Mouse (Mus musculus): ENCODE data around the gene Shank2. TPM values are rescaled to one million over a fixed set of nuclear protein-coding genes. Genes with fewer than 3 reads are reported as not detected.
A peak's percentile ranks its signal among the peaks of the same experiment; 100 is the strongest.

The Shank2 gene
- total and polyA plus RNA-seq, 2 experiments from 2014 or later = 9.3 to 32.6 TPM

GRCm38 (mm10) chr7:144170272-144170671 lies 168.5 kb downstream of the Shank2 start:
- no peak for TF ChIP-seq CTCF (IDR thresholded peaks at IDR 0.05)
- Histone ChIP-seq H3K4me2 (ENCODE audit: low read depth, low read length, poor library complexity, severe bottlenecking) (no peak overlapping the region), H3K9ac (replicated peaks; ENCODE audit: low read length, poor library complexity, severe bottlenecking) (no peak overlapping the region), H3K9me3 (ENCODE audit: low read length) (no peaks in the 10 kb centered on the region), H3K36me3 (ENCODE audit: insufficient read depth, low read length) (no peaks in the 10 kb centered on the region), H3K4me1 (ENCODE audit: insufficient read depth, low read length) (peaks cover 7% of the 10 kb centered on the region; the same call in 1 of the 2 replicates), H3K4me3 (ENCODE audit: low read depth, low read length) (no peak overlapping the region), H3K27ac (ENCODE audit: low read depth, low read length) (no peak overlapping the region), H3K27me3 (ENCODE audit: insufficient read depth, low read length) (no peaks in the 10 kb centered on the region)
- DNase-seq (ENCODE audit: low spot score) (no peak), ATAC-seq (ENCODE audit: low FRiP score) (no peak)
- 82% methylated on average over 5 of the region's 5 CpGs for WGBS

GRCm38 (mm10) chr7:144170686-144171085 lies 169.0 kb downstream of the Shank2 start:
- Histone ChIP-seq H3K4me2 (ENCODE audit: low read depth, low read length, poor library complexity, severe bottlenecking) (no peak overlapping the region), H3K4me1 (ENCODE audit: insufficient read depth, low read length) (peaks cover 7% of the 10 kb centered on the region; the same call in 1 of the 2 replicates), H3K4me3 (ENCODE audit: low read depth, low read length) (no peak overlapping the region), H3K27me3 (ENCODE audit: insufficient read depth, low read length) (no peaks in the 10 kb centered on the region), H3K36me3 (ENCODE audit: insufficient read depth, low read length) (no peaks in the 10 kb centered on the region), H3K9me3 (ENCODE audit: low read length) (no peaks in the 10 kb centered on the region), H3K9ac (replicated peaks; ENCODE audit: low read length, poor library complexity, severe bottlenecking) (no peak overlapping the region), H3K27ac (ENCODE audit: low read depth, low read length) (no peak overlapping the region)
- ATAC-seq (ENCODE audit: low FRiP score) (no peak), DNase-seq (ENCODE audit: low spot score) (no peak)
- no peak for TF ChIP-seq CTCF (IDR thresholded peaks at IDR 0.05)
- 67% methylated on average over 9 of the region's 9 CpGs for WGBS

- 92% methylated on average over 6 of the region's 6 CpGs for WGBS
- Histone ChIP-seq H3K4me1 (ENCODE audit: insufficient read depth, low read length) (peaks cover 19% of the 10 kb centered on the region; the same call in 1 of the 2 replicates), H3K9ac (replicated peaks; ENCODE audit: low read length, poor library complexity, severe bottlenecking) (no peak overlapping the region), H3K27ac (ENCODE audit: low read depth, low read length) (no peak overlapping the region), H3K27me3 (ENCODE audit: insufficient read depth, low read length) (no peaks in the 10 kb centered on the region), H3K36me3 (ENCODE audit: insufficient read depth, low read length) (no peaks in the 10 kb centered on the region), H3K4me3 (ENCODE audit: low read depth, low read length) (no peak overlapping the region), H3K9me3 (ENCODE audit: low read length) (no peaks in the 10 kb centered on the region), H3K4me2 (ENCODE audit: low read depth, low read length, poor library complexity, severe bottlenecking) (no peak overlapping the region)
- no peak for TF ChIP-seq CTCF (IDR thresholded peaks at IDR 0.05)
- no peak for ATAC-seq (ENCODE audit: low FRiP score)
- no peak for DNase-seq (ENCODE audit: low spot score)
Observed at GRCm38 (mm10) chr7:144173869-144174268, 172.1 kb downstream of the Shank2 start.

- no peak overlapping the region for H3K4me2 ChIP-seq (ENCODE audit: low read depth, low read length, poor library complexity, severe bottlenecking)
- no peak for DNase-seq (ENCODE audit: low spot score)
- H3K27me3 ChIP-seq (ENCODE audit: insufficient read depth, low read length) = no peaks in the 10 kb centered on the region
- no peaks in the 10 kb centered on the region for H3K9me3 ChIP-seq (ENCODE audit: low read length)
- H3K4me1 ChIP-seq (ENCODE audit: insufficient read depth, low read length) = peaks cover 19% of the 10 kb centered on the region; the same call in 1 of the 2 replicates
- WGBS = 73% methylated on average over 14 of the region's 14 CpGs
- no peaks in the 10 kb centered on the region for H3K36me3 ChIP-seq (ENCODE audit: insufficient read depth, low read length)
- TF ChIP-seq CTCF (IDR thresholded peaks at IDR 0.05) = no peak
- peak overlapping the region; percentile 87 for H3K27ac ChIP-seq (ENCODE audit: low read depth, low read length)
- no peak overlapping the region for H3K4me3 ChIP-seq (ENCODE audit: low read depth, low read length)
- H3K9ac ChIP-seq (replicated peaks; ENCODE audit: low read length, poor library complexity, severe bottlenecking) = no peak overlapping the region
- no peak for ATAC-seq (ENCODE audit: low FRiP score)
Observed at GRCm38 (mm10) chr7:144174329-144174728, 172.6 kb downstream of the Shank2 start.

GRCm38 (mm10) chr7:144175025-144175424 lies 173.3 kb downstream of the Shank2 start:
- Histone ChIP-seq H3K4me2 (ENCODE audit: low read depth, low read length, poor library complexity, severe bottlenecking) (peak overlapping the region; percentile 55), H3K9me3 (ENCODE audit: low read length) (no peaks in the 10 kb centered on the region), H3K36me3 (ENCODE audit: insufficient read depth, low read length) (peaks cover 3% of the 10 kb centered on the region; the same call in 1 of the 2 replicates), H3K27ac (ENCODE audit: low read depth, low read length) (peak overlapping the region; percentile 87), H3K4me1 (ENCODE audit: insufficient read depth, low read length) (peaks cover 19% of the 10 kb centered on the region; the same call in 1 of the 2 replicates), H3K27me3 (ENCODE audit: insufficient read depth, low read length) (no peaks in the 10 kb centered on the region), H3K9ac (replicated peaks; ENCODE audit: low read length, poor library complexity, severe bottlenecking) (peak overlapping the region; percentile 76), H3K4me3 (ENCODE audit: low read depth, low read length) (peak overlapping the region; percentile 60)
- no peak for ATAC-seq (ENCODE audit: low FRiP score)
- WGBS = 14% methylated on average over 7 of the region's 7 CpGs
- peak; percentile 30 for DNase-seq (ENCODE audit: low spot score)
- peak; percentile 32 for TF ChIP-seq CTCF (IDR thresholded peaks at IDR 0.05)

DNA sequence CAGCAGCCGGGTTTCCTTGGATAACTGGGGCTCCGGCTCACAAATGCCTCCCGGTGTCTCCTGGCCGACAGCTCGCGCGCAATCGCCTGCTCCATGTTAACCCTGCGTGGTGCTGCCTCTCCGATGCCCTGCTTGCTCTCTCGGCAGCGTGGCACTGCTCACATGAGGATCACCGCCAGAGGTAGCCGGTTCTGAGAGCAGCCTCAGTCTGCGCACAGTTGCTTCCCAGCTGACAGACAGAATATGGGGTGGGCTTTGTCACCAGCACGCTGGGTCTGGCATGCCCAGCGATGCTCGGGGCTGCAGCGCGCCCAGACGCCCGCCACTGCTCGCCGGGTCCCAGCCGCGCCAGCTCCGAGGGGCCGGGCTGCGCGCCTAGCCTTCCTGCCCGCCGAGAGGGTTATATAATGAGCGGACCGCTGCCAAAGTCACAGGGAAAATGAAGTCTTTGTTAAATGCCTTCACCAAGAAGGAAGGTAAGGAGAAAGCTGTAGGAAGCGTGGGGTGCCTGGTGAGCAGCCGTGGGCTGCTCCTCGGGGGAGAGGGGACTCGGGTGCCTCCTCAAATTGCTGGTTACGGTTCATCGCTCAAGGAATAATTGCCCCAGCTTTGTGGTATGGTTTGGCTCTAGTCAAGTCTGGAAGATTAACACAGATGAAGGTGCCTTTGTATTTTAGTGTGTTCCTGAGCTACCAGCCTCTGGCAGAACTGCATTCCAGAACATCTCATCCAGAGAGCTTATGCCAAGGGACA lies 173.9 kb downstream of the Shank2 start:
- Histone ChIP-seq H3K4me3 (ENCODE audit: low read depth, low read length) (peak overlapping the region; percentile 60), H3K36me3 (ENCODE audit: insufficient read depth, low read length) (peaks cover 8% of the 10 kb centered on the region; the same call in 1 of the 2 replicates), H3K9ac (replicated peaks; ENCODE audit: low read length, poor library complexity, severe bottlenecking) (peak overlapping the region; percentile 76), H3K4me2 (ENCODE audit: low read depth, low read length, poor library complexity, severe bottlenecking) (peak overlapping the region; percentile 55), H3K27ac (ENCODE audit: low read depth, low read length) (peak overlapping the region; percentile 87), H3K9me3 (ENCODE audit: low read length) (no peaks in the 10 kb centered on the region), H3K27me3 (ENCODE audit: insufficient read depth, low read length) (no peaks in the 10 kb centered on the region), H3K4me1 (ENCODE audit: insufficient read depth, low read length) (peaks cover 19% of the 10 kb centered on the region; the same call in 1 of the 2 replicates)
- TF ChIP-seq CTCF (IDR thresholded peaks at IDR 0.05) = peak; percentile 65
- 5% methylated on average over 40 of the region's 40 CpGs for WGBS
- DNase-seq (ENCODE audit: low spot score) (peak; percentile 74), ATAC-seq (ENCODE audit: low FRiP score) (peak; percentile 81)
